Mouse (Mus musculus) liver, adult 2 months (tissue): ENCODE results near the gene Slc26a10. TPM values are rescaled to one million over a fixed set of nuclear protein-coding genes. Genes with fewer than 3 reads are reported as not detected.
A peak's percentile ranks its signal among the peaks of the same experiment; 100 is the strongest.
"Not testable (repeated sequence)": the region's sequence is repeated elsewhere in the genome, so short reads cannot be mapped to it uniquely, and the experiment has no call there.

Experiments used
- DNase-seq: peaks from one replicate; pipeline ENCODE4 v3.0.0-alpha.2; 2011; ENCODE audit warnings: low read depth, low spot score; ENCODE audit errors: extremely low read depth
- H3K27ac ChIP-seq: fragments of 200-500 bp; replicated peaks from 2 replicates; pipeline ENCODE4 v1.5.1; 2012; ENCODE audit warnings: low read depth, mild to moderate bottlenecking, control low read depth, inconsistent platforms, low read length; ENCODE audit not compliant: insufficient read depth
- H3K27me3 ChIP-seq: fragments of 200-500 bp; 2 replicates; pipeline ENCODE4 v1.6.1; 2012; ENCODE audit warnings: mild to moderate bottlenecking, moderate library complexity, low read length, inconsistent platforms; ENCODE audit not compliant: control insufficient read depth, insufficient read depth
- H3K36me3 ChIP-seq: fragments of 200-500 bp; 2 replicates; pipeline ENCODE4 v1.6.1; 2012; ENCODE audit warnings: low read length, inconsistent platforms; ENCODE audit not compliant: control insufficient read depth, insufficient read depth
- H3K4me1 ChIP-seq: fragments of 200-500 bp; 2 replicates; pipeline ENCODE4 v1.6.1; 2011; ENCODE audit warnings: low read length; ENCODE audit not compliant: control insufficient read depth, insufficient read depth
- H3K4me3 ChIP-seq: fragments of 200-500 bp; 2 replicates; pipeline ENCODE4 v1.5.1; 2011; ENCODE audit warnings: low read depth, mild to moderate bottlenecking, control low read depth, low read length, moderate library complexity; ENCODE audit not compliant: insufficient read depth
- H3K79me2 ChIP-seq: fragments of 200-500 bp; 2 replicates; pipeline ENCODE4 v1.6.1; 2012; ENCODE audit warnings: inconsistent platforms, mild to moderate bottlenecking, low read length, moderate library complexity; ENCODE audit not compliant: control insufficient read depth, insufficient read depth
- H3K9ac ChIP-seq: fragments of 200-500 bp; 2 replicates; pipeline ENCODE4 v1.6.1; 2012; ENCODE audit warnings: low read depth, mild to moderate bottlenecking, control low read depth, inconsistent platforms, low read length
- CTCF ChIP-seq: fragments of 200-500 bp; IDR thresholded peaks from 2 replicates; pipeline ENCODE4 v1.5.1; 2011; ENCODE audit warnings: low read depth, low read length, control low read depth
- POLR2A ChIP-seq: fragments of 200-500 bp; IDR thresholded peaks from 2 replicates; pipeline ENCODE4 v1.6.1; 2011; ENCODE audit warnings: low read length, control low read depth; ENCODE audit not compliant: insufficient read depth; ENCODE audit errors: extremely low read depth
- WGBS: fragments of 180-500 bp; shearing (Covaris S2); methylation state at CpG from one replicate; pipeline ENCODE4 v1.1.7; 2018; 5-methylcytosine and 5-hydroxymethylcytosine counted together
- polyA plus RNA-seq: library from polyadenylated mRNA; depleted of rRNA; stranded (reverse); fragments of >200 nt; gene quantifications from 2 replicates; pipeline ENCODE4 v1.2.3, GENCODE M21; 2012
- total RNA-seq: library from RNA; depleted of rRNA; stranded (reverse); fragments of >200 nt; gene quantifications from 2 replicates; pipeline ENCODE4 v1.2.3, GENCODE M21; 2014

Slc26a10 gene
- total and polyA plus RNA-seq, 2 experiments, result 3.1 to 4.1 TPM

DNA sequence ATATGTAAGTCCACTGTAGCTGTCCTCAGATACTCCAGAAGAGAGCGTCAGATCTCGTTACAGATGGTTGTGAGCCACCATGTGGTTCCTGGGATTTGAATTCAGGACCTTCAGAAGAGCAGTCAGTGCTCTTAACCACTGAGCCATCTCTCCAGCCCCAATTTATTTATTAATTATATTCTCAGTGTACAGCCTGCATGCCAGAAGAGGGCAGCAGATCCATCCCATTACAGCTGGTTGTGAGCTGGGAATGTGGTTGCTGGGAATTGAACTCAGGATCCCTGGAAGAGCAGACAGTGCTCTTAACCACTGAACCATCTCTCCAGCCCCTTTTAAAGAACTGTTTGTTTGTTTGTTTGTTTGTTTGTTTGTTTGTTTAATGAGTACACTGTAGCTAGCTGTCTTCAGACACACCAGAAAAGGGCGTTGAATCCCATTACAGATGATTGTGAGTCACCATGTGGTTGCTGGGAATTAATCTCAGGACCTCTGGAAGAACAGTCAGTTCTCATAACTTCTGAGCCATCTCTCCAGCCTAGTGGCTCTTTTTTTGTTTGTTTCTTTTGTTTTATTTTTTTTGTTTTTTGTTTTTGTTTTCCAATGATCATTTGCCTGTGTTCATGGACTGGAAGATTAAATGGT is 45.9 kb downstream of the Slc26a10 start:
- not testable (repeated sequence) for H3K36me3 ChIP-seq, H3K4me3 ChIP-seq, H3K27ac ChIP-seq, H3K9ac ChIP-seq, H3K79me2 ChIP-seq, H3K27me3 ChIP-seq, H3K4me1 ChIP-seq
- DNase-seq, result peak; percentile 63
- WGBS, result 82% methylated on average over 3 of the region's 3 CpGs
- peak; percentile 67 for TF ChIP-seq CTCF

DNA sequence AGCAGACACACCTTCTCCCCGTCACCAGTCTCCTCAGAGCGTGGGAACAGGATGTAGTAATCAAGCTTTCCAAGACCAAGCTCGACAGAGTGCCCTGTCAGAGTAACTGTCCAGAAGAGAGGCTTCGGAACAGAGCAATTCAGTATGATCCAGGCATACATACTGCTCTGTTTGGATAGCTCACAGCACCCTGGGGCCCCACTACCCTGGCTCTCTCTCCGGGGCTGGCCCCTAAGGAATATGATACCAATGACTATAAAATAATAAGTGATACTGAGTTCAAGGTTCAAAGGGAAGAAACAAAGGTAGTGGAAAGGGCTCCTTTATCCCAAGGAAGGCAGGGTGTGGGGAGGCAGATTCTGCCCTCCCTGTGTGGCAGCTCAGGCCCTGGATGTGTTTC is 48.0 kb downstream of the Slc26a10 start:
- no peak overlapping the region for H3K27ac ChIP-seq
- H3K4me3 ChIP-seq, result no peak overlapping the region
- no peak for DNase-seq
- H3K4me1 ChIP-seq, result no peaks in the 10 kb centered on the region
- WGBS, result 76% methylated on average over 5 of the region's 5 CpGs
- TF ChIP-seq POLR2A, result no peak
- TF ChIP-seq CTCF, result no peak
- H3K9ac ChIP-seq, result no peak overlapping the region
- no peaks in the 10 kb centered on the region for H3K36me3 ChIP-seq
- H3K27me3 ChIP-seq, result no peaks in the 10 kb centered on the region
- H3K79me2 ChIP-seq, result no peaks in the 10 kb centered on the region

DNA sequence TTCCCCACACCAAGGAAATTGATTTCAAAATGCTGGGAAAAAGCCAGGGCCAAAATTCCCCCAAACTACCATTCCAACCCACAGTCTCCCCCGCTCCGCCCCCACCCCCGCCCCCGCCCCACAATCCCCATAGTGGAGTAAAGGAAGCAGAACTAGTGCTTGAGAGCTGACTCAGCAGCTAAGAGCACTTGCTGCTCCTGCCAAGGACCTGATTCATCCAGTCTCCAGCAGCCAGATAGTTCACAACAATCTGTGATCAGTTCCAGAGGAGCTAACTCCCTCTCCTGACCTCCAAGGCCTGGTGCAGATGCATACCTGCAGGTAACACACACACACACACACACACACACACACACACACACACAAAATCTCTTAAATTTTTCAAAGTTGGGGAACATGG is 51.0 kb downstream of the Slc26a10 start:
- 85% methylated on average over 4 of the region's 4 CpGs for WGBS
- no peak overlapping the region for H3K9ac ChIP-seq
- H3K4me3 ChIP-seq, result no peak overlapping the region
- H3K27me3 ChIP-seq, result no peaks in the 10 kb centered on the region
- DNase-seq, result no peak
- no peaks in the 10 kb centered on the region for H3K4me1 ChIP-seq
- H3K79me2 ChIP-seq, result no peaks in the 10 kb centered on the region
- no peaks in the 10 kb centered on the region for H3K36me3 ChIP-seq
- TF ChIP-seq CTCF, result no peak
- no peak for TF ChIP-seq POLR2A
- H3K27ac ChIP-seq, result no peak overlapping the region

DNA sequence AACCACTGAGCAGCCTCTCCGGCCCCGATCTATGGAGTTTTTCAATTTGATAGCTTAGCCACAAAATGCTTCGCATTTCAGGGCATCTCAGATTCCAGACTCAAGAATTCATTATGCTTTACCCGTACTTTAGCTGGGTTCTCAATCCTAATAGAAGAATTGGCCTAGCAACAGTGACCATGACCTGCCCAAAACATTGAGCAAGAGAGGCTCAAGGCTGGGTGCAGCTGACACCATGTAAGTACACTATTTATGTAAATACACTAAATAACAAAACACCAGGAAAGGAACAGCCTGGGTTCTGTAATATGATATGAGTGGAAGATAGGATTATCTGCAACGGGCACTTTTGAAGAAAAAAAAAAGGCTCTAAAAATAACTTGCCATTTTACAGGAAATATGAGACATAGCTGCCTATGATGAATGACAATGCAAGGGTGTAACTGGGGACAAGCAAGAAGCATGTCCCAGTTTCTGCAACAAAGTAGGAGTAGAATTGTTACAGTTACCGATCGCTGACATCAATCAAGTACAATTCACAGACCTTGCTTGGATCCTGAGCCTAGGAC is 52.6 kb downstream of the Slc26a10 start:
- Histone ChIP-seq H3K9ac (no peak overlapping the region), H3K27me3 (no peaks in the 10 kb centered on the region), H3K4me1 (peaks cover 4% of the 10 kb centered on the region; the same call in 1 of the 2 replicates), H3K79me2 (no peaks in the 10 kb centered on the region), H3K27ac (no peak overlapping the region), H3K36me3 (no peaks in the 10 kb centered on the region), H3K4me3 (no peak overlapping the region)
- DNase-seq, result peak; percentile 73
- 63% methylated on average over 7 of the region's 7 CpGs for WGBS
- TF ChIP-seq POLR2A (no peak), CTCF (no peak)

DNA sequence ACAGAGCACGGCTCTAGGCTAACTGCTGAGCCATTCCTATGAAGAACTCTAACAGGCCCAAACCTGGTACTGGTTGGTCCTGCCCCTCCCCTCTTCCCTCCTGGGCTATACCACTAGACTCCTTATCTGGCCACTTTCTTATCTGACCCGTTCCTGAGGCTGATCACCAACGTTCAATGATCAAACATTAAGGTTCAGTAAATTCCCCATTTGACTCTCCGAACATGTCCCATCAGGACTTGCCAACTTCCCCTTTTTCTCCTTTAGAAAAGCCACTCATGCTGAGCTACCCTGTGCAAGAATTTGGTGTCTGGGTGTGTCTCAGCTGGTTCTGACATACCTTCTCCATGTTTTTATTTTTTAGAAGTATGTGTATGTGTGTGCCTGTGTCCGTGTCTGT is 53.9 kb downstream of the Slc26a10 start:
- Histone ChIP-seq H3K79me2 (no peaks in the 10 kb centered on the region), H3K27ac (no peak overlapping the region), H3K27me3 (no peaks in the 10 kb centered on the region), H3K4me1 (peaks cover 4% of the 10 kb centered on the region; the same call in 1 of the 2 replicates), H3K9ac (no peak overlapping the region), H3K36me3 (no peaks in the 10 kb centered on the region), H3K4me3 (no peak overlapping the region)
- DNase-seq, result no peak
- 62% methylated on average over 5 of the region's 5 CpGs for WGBS
- TF ChIP-seq CTCF, result no peak
- no peak for TF ChIP-seq POLR2A

DNA sequence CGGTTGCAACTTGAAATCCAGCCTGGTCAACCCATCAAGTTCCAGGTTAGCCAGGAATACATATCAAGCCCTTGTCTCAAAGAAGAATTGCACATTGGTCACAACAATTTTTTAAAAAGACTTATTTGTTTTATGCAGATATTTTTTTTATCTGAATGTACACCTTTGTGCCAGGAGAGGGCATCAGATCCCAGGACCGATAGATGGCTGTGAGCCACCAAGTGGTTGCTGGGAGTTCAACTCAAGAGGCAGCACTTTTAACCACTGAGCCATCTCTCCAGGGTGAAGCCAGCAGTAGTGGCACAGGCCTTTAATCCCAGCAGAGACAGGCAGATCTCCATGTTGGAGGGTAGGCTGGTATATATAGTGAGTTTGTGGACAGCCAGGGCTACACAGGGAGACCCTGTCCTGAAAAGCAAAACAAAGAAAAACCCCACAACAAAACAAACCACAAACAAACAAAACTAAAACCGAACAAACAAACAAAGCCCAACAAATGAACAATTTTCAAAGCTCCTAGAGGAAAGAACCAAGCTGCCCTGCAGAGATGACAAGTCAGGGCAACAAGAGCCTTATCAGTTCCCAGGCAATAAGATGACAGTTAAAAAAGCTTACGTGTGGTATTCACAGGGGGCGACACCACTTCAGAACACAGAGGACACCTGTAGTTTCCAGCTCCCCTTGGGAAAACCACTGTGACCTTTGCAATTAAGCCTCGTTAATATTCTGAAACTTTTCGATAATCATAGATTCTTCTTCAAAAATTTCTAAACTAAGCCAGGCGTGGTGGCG is 55.0 kb downstream of the Slc26a10 start:
- Histone ChIP-seq H3K4me3 (no peak overlapping the region), H3K27ac (no peak overlapping the region), H3K9ac (no peak overlapping the region), H3K36me3 (no peaks in the 10 kb centered on the region), H3K4me1 (peaks cover 4% of the 10 kb centered on the region; the same call in 1 of the 2 replicates), H3K27me3 (no peaks in the 10 kb centered on the region), H3K79me2 (0 out of 2 replicates have a peak, but pooled peaks cover 3% of the 10 kb centered on the region)
- peak; percentile 69 for DNase-seq
- TF ChIP-seq CTCF (peak; percentile 58), POLR2A (no peak)
- 74% methylated on average over 9 of the region's 9 CpGs for WGBS
